In genomic region chr10:44625521-44625920, GRCm38 (mm10) we compare ENCODE assay signal across 22 mouse cellular contexts.
DNase-seq lines count a peak whose midpoint lies in the region; ATAC-seq and TF ChIP-seq lines count a peak whose summit lies in the region.
"Had no signal": no experiment of that assay in that cellular context is flagged by ENCODE, and none has a peak within 500 bp of the region (broad histone marks: within the 10 kb centered on the region; RNA-seq: fewer than 3 reads in every experiment).

No protein-coding gene starts in this region.

- H3K9me3 ChIP-seq in midbrain, embryonic 14.5 days (ENCODE audit: control insufficient read depth, low read length) = no peaks in the 10 kb centered on the region
- no peaks in the 10 kb centered on the region for H3K9me3 ChIP-seq in midbrain, embryonic 10.5 days (replicated peaks)
- no peaks in the 10 kb centered on the region for H3K9me3 ChIP-seq in MEL (replicated peaks; ENCODE audit: insufficient read depth, low read length)
- H3K9me3 ChIP-seq: embryonic facial prominence, embryonic 10.5 days; G1E; heart, embryonic 15.5 days; hindbrain, embryonic 15.5 days; limb, embryonic 10.5 days; liver, embryonic 15.5 days; lung, embryonic 15.5 days had no signal

- WGBS in midbrain, embryonic 14.5 days = 39% methylated on average over 4 of the region's 4 CpGs
- WGBS in midbrain, embryonic 10.5 days = 74% methylated on average over 4 of the region's 4 CpGs

- H3K9ac ChIP-seq in midbrain, embryonic 14.5 days (replicated peaks; ENCODE audit: low read length) = no peak overlapping the region
- H3K9ac ChIP-seq in MEL (ENCODE audit: control insufficient read depth, low read depth, low read length, poor library complexity, severe bottlenecking) = no peak overlapping the region
- H3K9ac ChIP-seq: forebrain, postnatal 0 days; heart, embryonic 15.5 days; hindbrain, embryonic 15.5 days; liver, embryonic 15.5 days; lung, embryonic 15.5 days had no signal

- no peak overlapping the region for H3K27ac ChIP-seq in midbrain, embryonic 14.5 days (replicated peaks; ENCODE audit: low read depth, low read length)
- no peak overlapping the region for H3K27ac ChIP-seq in midbrain, embryonic 10.5 days (replicated peaks)
- no peak overlapping the region for H3K27ac ChIP-seq in MEL (ENCODE audit: control insufficient read depth, low read depth, low read length)
- H3K27ac ChIP-seq: embryonic facial prominence, embryonic 10.5 days; heart, embryonic 15.5 days; hindbrain, embryonic 15.5 days; limb, embryonic 10.5 days; liver, embryonic 15.5 days; lung, embryonic 15.5 days had no signal

- no peak for TF ChIP-seq EP300 in MEL (IDR thresholded peaks at IDR 0.05; ENCODE audit: low read depth in 1 of 2, low read length in 2 of 2)

- H3K4me3 ChIP-seq in midbrain, embryonic 14.5 days (replicated peaks; ENCODE audit: low read depth, low read length) = no peak overlapping the region
- H3K4me3 ChIP-seq in midbrain, embryonic 10.5 days = no peak overlapping the region
- no peak overlapping the region for H3K4me3 ChIP-seq in MEL (ENCODE audit: control insufficient read depth in 1 of 2, insufficient read depth in 1 of 2, low read depth in 2 of 2, low read length in 2 of 2)
- H3K4me3 ChIP-seq: embryonic facial prominence, embryonic 10.5 days; heart, embryonic 15.5 days; hindbrain, embryonic 15.5 days; limb, embryonic 10.5 days; liver, embryonic 15.5 days; lung, embryonic 15.5 days had no signal

- TF ChIP-seq RAD21 in MEL (IDR thresholded peaks at IDR 0.05; ENCODE audit: low read depth, low read length) = no peak

- intact Hi-C loops in left cerebral cortex, postnatal 25 days (cut with DNase I) = no loop called here

- H3K27me3 ChIP-seq in midbrain, embryonic 14.5 days (ENCODE audit: control insufficient read depth, insufficient read depth, low read length) = no peaks in the 10 kb centered on the region
- H3K27me3 ChIP-seq in midbrain, embryonic 10.5 days (ENCODE audit: low read depth, poor library complexity, severe bottlenecking) = no peaks in the 10 kb centered on the region
- no peaks in the 10 kb centered on the region for H3K27me3 ChIP-seq in MEL (ENCODE audit: control insufficient read depth in 1 of 2, insufficient read depth in 2 of 2, low read length in 2 of 2)
- H3K27me3 ChIP-seq: heart, embryonic 15.5 days; hindbrain, embryonic 15.5 days; liver, embryonic 15.5 days; lung, embryonic 15.5 days had no signal

- H3K4me1 ChIP-seq in midbrain, embryonic 14.5 days (ENCODE audit: control insufficient read depth, insufficient read depth, low read length) = no peaks in the 10 kb centered on the region
- peaks cover 4% of the 10 kb centered on the region; the same call in 1 of the 2 replicates for H3K4me1 ChIP-seq in midbrain, embryonic 10.5 days
- 0 out of 4 replicates have a peak, but pooled peaks cover 2 to 3% of the 10 kb centered on the region in 2 experiments for H3K4me1 ChIP-seq in MEL (ENCODE audit: control insufficient read depth in 1 of 2, insufficient read depth in 2 of 2, low read length in 2 of 2)
- H3K4me1 ChIP-seq: heart, embryonic 15.5 days; hindbrain, embryonic 15.5 days; liver, embryonic 15.5 days; lung, embryonic 15.5 days had no signal

- no peak for TF ChIP-seq CTCF in MEL (IDR thresholded peaks at IDR 0.05 in 2 of 3, conservative IDR thresholded peaks at IDR 0.05 in 1 of 3; ENCODE audit: control insufficient read depth in 1 of 3, insufficient read depth in 1 of 3, low read depth in 2 of 3, low read length in 3 of 3, poor library complexity in 1 of 3, severe bottlenecking in 1 of 3)

- no peaks in the 10 kb centered on the region for H3K36me3 ChIP-seq in midbrain, embryonic 14.5 days (ENCODE audit: control insufficient read depth, insufficient read depth, low read length)
- no peaks in the 10 kb centered on the region for H3K36me3 ChIP-seq in midbrain, embryonic 10.5 days
- peaks cover 0 to 2% of the 10 kb centered on the region in 2 experiments; a peak in 1 of 4 replicates for H3K36me3 ChIP-seq in MEL (ENCODE audit: control insufficient read depth in 1 of 2, insufficient read depth in 2 of 2, low read length in 2 of 2)
- H3K36me3 ChIP-seq: embryonic facial prominence, embryonic 10.5 days; G1E; heart, embryonic 15.5 days; hindbrain, embryonic 15.5 days; limb, embryonic 10.5 days; liver, embryonic 15.5 days; lung, embryonic 15.5 days had no signal

- no peak overlapping the region for H3K4me2 ChIP-seq in midbrain, embryonic 14.5 days (ENCODE audit: low read length)
- H3K4me2 ChIP-seq: heart, embryonic 15.5 days; hindbrain, embryonic 15.5 days; liver, embryonic 15.5 days; lung, embryonic 15.5 days had no signal

- H3K79me2 ChIP-seq in MEL (ENCODE audit: control insufficient read depth, insufficient read depth, low read length, poor library complexity) = no peaks in the 10 kb centered on the region

- no peak for TF ChIP-seq POLR2A in MEL (IDR thresholded peaks at IDR 0.05; ENCODE audit: control insufficient read depth in 1 of 2, insufficient read depth in 1 of 2, low read depth in 1 of 2, low read length in 2 of 2, poor library complexity in 1 of 2)

- DNase-seq in midbrain, embryonic 14.5 days = peak; percentile 34
- DNase-seq in midbrain, embryonic 10.5 days (ENCODE audit: low spot score) = no peak
- peak; percentile 7 for DNase-seq in MEL (ENCODE audit: low read depth, low spot score)
- DNase-seq in layer of hippocampus, adult 8-10 months (ENCODE audit: low spot score in 2 of 2) = no peak
- DNase-seq in left cerebral cortex, postnatal 25 days (ENCODE audit: low spot score in 2 of 2) = no peak
- DNase-seq: adrenal gland, adult 8-10 months; cerebellum, adult 8-10 months; forebrain, postnatal 0 days; gastrocnemius, postnatal 25 days; heart, postnatal 36 days; kidney, adult 8-10 months; kidney, postnatal 10 days; liver had no signal

- ATAC-seq in midbrain, embryonic 14.5 days (ENCODE audit: low FRiP score, low TSS enrichment) = no peak
- peak; percentile 71 for ATAC-seq in common myeloid progenitor, adult 5-6 weeks (replicated peaks; ENCODE audit: low read depth, poor library complexity, severe bottlenecking)
- ATAC-seq in monocyte, adult 5-6 weeks (replicated peaks; ENCODE audit: insufficient number of reproducible peaks, low FRiP score, low TSS enrichment, poor library complexity, severe bottlenecking) = peak; percentile 47
- ATAC-seq: forebrain, postnatal 0 days had no signal

TF ChIP-seq in MEL, 35 proteins besides CTCF, POLR2A, EP300 and RAD21:
- no peak for TF ChIP-seq MAZ (IDR thresholded peaks at IDR 0.05; ENCODE audit: low read depth, low read length)
- no peak for TF ChIP-seq UBTF (IDR thresholded peaks at IDR 0.05; ENCODE audit: borderline replicate concordance, insufficient read depth, low read depth, low read length)
- no peak for TF ChIP-seq MAX (IDR thresholded peaks at IDR 0.05; ENCODE audit: low read length)
- TF ChIP-seq ZKSCAN1 (IDR thresholded peaks at IDR 0.05; ENCODE audit: low read depth, low read length) = no peak
- TF ChIP-seq HCFC1 (IDR thresholded peaks at IDR 0.05; ENCODE audit: low read depth, low read length) = no peak
- no peak for TF ChIP-seq MEF2A (IDR thresholded peaks at IDR 0.05; ENCODE audit: extremely low read depth, insufficient replicate concordance, low read depth, low read length, poor library complexity, severe bottlenecking)
- TF ChIP-seq RCOR1 (IDR thresholded peaks at IDR 0.05; ENCODE audit: low read depth, low read length) = no peak
- TF ChIP-seq BHLHE40 (IDR thresholded peaks at IDR 0.05; ENCODE audit: borderline replicate concordance, low read depth, low read length) = no peak
- no peak for TF ChIP-seq ELF1 (IDR thresholded peaks at IDR 0.05; ENCODE audit: low read depth, low read length)
- TF ChIP-seq ETS1 (IDR thresholded peaks at IDR 0.05; ENCODE audit: low read depth, low read length) = no peak
- TF ChIP-seq KAT2A (conservative IDR thresholded peaks at IDR 0.05; ENCODE audit: low read depth, low read length) = no peak
- no peak for TF ChIP-seq TCF12 (IDR thresholded peaks at IDR 0.05; ENCODE audit: low read depth, low read length)
- no peak for TF ChIP-seq MAFK (IDR thresholded peaks at IDR 0.05; ENCODE audit: borderline replicate concordance, low read depth, low read length)
- no peak for TF ChIP-seq JUND (IDR thresholded peaks at IDR 0.05; ENCODE audit: low read depth, low read length)
- TF ChIP-seq SIN3A (IDR thresholded peaks at IDR 0.05; ENCODE audit: low read length) = no peak
- no peak for TF ChIP-seq E2F4 (IDR thresholded peaks at IDR 0.05; ENCODE audit: borderline replicate concordance, low read depth, low read length)
- no peak for TF ChIP-seq TBP (IDR thresholded peaks at IDR 0.05; ENCODE audit: low read depth, low read length)
- no peak for TF ChIP-seq GATA1 (IDR thresholded peaks at IDR 0.05; ENCODE audit: low read depth, low read length)
- TF ChIP-seq MXI1 (IDR thresholded peaks at IDR 0.05; ENCODE audit: low read depth, low read length) = no peak
- TF ChIP-seq POLR2AphosphoS5 (IDR thresholded peaks at IDR 0.05; ENCODE audit: borderline replicate concordance, low read depth, low read length) = no peak

Comparison
In these comparisons a context has a peak if more than half of its experiments do, and no peak if none do; other contexts are left out.
1. DNase-seq: peak in midbrain, embryonic 14.5 days (single experiment) and MEL (single experiment); none in midbrain, embryonic 10.5 days (single experiment), layer of hippocampus, adult 8-10 months (0 of 2) and left cerebral cortex, postnatal 25 days (0 of 2).